Mouse (Mus musculus) thymus, adult 2 months (tissue): Measurements from ENCODE around the gene Gse1. TPM values are rescaled to one million over a fixed set of nuclear protein-coding genes. Genes with fewer than 3 reads are reported as not detected.

Experiments used
- DNase-seq: peaks from one replicate; pipeline ENCODE4 v3.0.0; 2021
- H3K27ac ChIP-seq: fragments of 200-500 bp; 2 replicates; pipeline ENCODE4 v1.5.1; 2012; ENCODE audit warnings: low read length, control low read depth; ENCODE audit not compliant: control insufficient read depth, insufficient read depth
- H3K27me3 ChIP-seq: fragments of 200-500 bp; 2 replicates; pipeline ENCODE4 v1.6.1; 2012; ENCODE audit warnings: mild to moderate bottlenecking, low read length, moderate library complexity, mixed read lengths; ENCODE audit not compliant: control insufficient read depth, insufficient read depth
- H3K36me3 ChIP-seq: fragments of 200-500 bp; 2 replicates; pipeline ENCODE4 v1.6.1; 2012; ENCODE audit warnings: mild to moderate bottlenecking, low read length, moderate library complexity; ENCODE audit not compliant: control insufficient read depth, insufficient read depth
- H3K4me1 ChIP-seq: fragments of 200-500 bp; replicated peaks from 2 replicates; pipeline ENCODE4 v1.6.1; 2012; ENCODE audit warnings: low read length; ENCODE audit not compliant: control insufficient read depth, insufficient read depth
- H3K4me3 ChIP-seq: fragments of 200-500 bp; 2 replicates; pipeline ENCODE4 v1.5.1; 2012; ENCODE audit warnings: mild to moderate bottlenecking, low read length, control low read depth, moderate library complexity; ENCODE audit not compliant: control insufficient read depth, insufficient read depth
- CTCF ChIP-seq: fragments of 200-500 bp; IDR thresholded peaks from 2 replicates; pipeline ENCODE4 v1.5.1; 2012; ENCODE audit warnings: mild to moderate bottlenecking, control low read depth, low read length, moderate library complexity, borderline replicate concordance; ENCODE audit not compliant: control insufficient read depth, poor library complexity, insufficient read depth; ENCODE audit errors: extremely low read depth
- POLR2A ChIP-seq: fragments of 200-500 bp; IDR thresholded peaks from 2 replicates; pipeline ENCODE4 v1.6.1; 2012; ENCODE audit warnings: mild to moderate bottlenecking, low read length, control low read depth, moderate library complexity; ENCODE audit not compliant: control insufficient read depth, poor library complexity, insufficient read depth; ENCODE audit errors: extremely low read depth
- WGBS: fragments of 180-500 bp; shearing (Covaris S2); methylation state at CpG from one replicate; pipeline ENCODE4 v1.1.7; 2018; 5-methylcytosine and 5-hydroxymethylcytosine counted together
- polyA plus RNA-seq: library from polyadenylated mRNA; depleted of rRNA; stranded (reverse); fragments of >200 nt; gene quantifications from 2 replicates; pipeline ENCODE4 v1.2.3, GENCODE M21; 2012

The Gse1 gene
- polyA plus RNA-seq, 1 experiment = 202 TPM

DNA sequence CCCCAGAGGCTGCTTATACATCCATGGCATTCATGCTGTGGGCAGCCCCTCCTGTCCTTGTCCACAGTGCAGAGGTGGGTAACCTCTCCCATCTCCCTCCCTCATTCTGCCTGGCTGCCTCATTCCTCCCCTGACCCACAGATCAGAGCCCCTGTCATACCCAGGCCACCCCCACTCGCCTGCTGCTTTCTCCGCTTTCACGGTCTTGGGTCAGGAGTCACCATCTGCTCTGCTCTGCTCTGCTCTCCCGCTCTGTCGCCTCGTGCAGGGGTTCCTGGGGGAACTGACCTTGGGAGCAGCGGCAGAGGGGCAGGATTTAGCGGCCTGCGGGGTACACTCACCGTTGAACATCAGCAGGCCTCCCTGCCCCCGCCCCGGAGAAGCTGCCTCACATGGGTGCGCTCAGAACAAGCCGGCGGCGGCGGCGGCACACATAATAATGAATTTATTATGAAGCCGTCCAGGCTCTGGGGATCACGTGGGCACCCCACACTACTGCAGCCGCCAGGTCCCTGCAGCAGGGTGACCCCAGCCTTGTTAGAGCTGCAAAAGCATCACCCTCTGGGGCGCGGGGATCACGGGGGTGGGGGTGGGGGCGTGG is 321.2 kb downstream of the Gse1 start:
- Histone ChIP-seq H3K36me3 (peaks cover 6% of the 10 kb centered on the region; the same call in 1 of the 2 replicates), H3K27ac (no peak overlapping the region), H3K27me3 (no peaks in the 10 kb centered on the region), H3K4me1 (peaks cover 81% of the 10 kb centered on the region), H3K4me3 (no peak overlapping the region)
- WGBS = 90% methylated on average over 25 of the region's 25 CpGs
- TF ChIP-seq CTCF (no peak), POLR2A (no peak)
- no peak for DNase-seq

DNA sequence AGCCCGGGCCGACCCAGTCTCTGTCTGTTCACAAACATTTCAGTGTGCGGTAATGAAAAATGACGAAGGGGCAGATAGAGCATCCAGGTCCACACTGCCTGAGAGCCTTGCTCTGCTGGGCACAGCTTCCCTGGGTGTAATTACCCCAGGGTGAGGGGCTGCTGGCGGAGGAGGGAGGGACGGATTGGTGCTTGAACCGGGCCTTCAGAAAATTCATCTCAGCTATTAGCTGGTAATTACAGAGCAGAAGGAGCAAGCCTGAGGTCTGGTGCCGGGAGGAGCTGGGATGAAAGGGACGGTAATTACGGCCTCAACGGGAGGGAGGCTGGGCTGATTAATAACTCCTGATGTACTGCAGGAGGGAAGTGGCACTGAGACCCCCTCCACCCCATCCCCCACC is 321.7 kb downstream of the Gse1 start:
- TF ChIP-seq POLR2A = no peak
- TF ChIP-seq CTCF = no peak
- Histone ChIP-seq H3K27ac (no peak overlapping the region), H3K27me3 (no peaks in the 10 kb centered on the region), H3K36me3 (peaks cover 11% of the 10 kb centered on the region; the same call in 1 of the 2 replicates), H3K4me1 (peaks cover 78% of the 10 kb centered on the region), H3K4me3 (no peak overlapping the region)
- DNase-seq = no peak
- WGBS = 90% methylated on average over 11 of the region's 11 CpGs

DNA sequence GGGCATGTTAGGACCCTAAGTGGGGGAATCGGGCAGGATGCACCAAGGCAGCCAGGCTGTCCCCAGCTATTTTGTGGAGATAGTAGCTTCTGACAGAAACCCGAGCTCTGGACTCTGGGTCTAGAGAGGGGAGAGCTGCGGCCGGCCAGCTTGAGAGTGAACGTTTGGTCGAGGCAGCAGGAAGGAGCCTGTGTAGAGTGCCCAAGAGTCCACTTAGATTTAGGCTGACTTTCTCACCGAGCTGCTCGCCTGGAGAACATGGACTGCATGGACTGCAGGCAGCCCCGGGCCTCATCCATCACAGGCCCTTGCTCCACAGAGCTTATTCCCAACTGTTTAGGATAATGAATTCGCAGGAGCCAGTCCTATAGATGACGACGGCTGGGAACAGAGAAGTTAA is 322.2 kb downstream of the Gse1 start:
- TF ChIP-seq POLR2A = no peak
- TF ChIP-seq CTCF = no peak
- peaks cover 11% of the 10 kb centered on the region; the same call in 1 of the 2 replicates for H3K36me3 ChIP-seq
- H3K27me3 ChIP-seq = no peaks in the 10 kb centered on the region
- no peak overlapping the region for H3K4me3 ChIP-seq
- H3K4me1 ChIP-seq = peaks cover 77% of the 10 kb centered on the region
- DNase-seq = no peak
- 89% methylated on average over 12 of the region's 12 CpGs for WGBS
- H3K27ac ChIP-seq = no peak overlapping the region

DNA sequence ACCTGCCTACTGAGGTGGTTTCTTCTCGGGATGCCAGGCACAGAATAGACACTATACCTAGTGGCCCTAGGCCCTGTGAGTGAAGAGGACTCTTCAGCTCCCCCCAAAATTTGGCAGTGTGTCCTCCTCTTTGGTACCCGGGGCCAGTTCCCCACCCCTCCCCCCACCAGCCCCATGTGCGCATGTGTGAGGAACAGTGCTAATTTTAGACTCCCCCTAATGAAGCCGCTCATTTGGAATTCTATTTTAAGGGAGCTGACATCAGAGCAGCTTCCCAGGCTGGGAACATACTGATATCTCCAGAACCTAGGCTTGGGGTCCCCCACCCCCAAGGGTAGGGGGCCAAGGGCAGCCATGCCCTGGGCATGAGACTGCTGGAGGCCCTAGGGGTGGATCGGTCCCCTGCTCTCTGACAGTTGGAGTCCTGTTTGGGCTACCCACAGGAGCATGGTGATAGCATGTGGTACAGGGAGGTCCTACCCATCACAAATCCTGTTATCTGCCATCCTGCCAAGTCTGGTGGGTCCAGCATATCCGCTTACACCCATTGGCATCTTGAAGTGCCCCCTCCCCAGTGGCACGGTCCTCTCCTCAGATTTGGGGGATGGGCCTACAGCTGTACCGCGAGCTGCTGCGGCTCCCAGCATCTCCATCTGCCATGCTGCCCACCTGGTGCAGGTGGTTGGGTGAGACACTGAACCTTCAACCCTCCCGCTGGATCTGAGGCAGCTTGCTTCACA is 322.9 kb downstream of the Gse1 start:
- Histone ChIP-seq H3K27ac (no peak overlapping the region), H3K4me3 (no peak overlapping the region), H3K36me3 (peaks cover 14% of the 10 kb centered on the region), H3K27me3 (no peaks in the 10 kb centered on the region), H3K4me1 (peaks cover 77% of the 10 kb centered on the region)
- 82% methylated on average over 11 of the region's 11 CpGs for WGBS
- DNase-seq = no peak
- TF ChIP-seq POLR2A (no peak), CTCF (no peak)

DNA sequence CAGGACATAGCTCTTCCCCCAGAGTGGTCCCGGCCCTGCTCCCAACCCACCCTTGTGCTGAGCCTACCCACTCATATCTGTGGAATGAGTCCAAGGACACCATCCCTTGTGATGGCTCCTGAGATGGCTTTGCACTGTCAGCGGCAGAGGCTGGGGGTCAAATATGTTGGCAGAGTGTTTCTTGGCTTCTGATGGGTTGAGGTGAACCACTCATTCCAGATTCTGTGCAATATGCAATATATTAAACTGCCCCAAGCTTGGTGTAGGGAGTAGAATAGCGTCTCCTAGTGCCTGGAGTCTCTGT is 323.4 kb downstream of the Gse1 start:
- Histone ChIP-seq H3K4me1 (peaks cover 77% of the 10 kb centered on the region), H3K36me3 (peaks cover 19% of the 10 kb centered on the region), H3K27ac (no peak overlapping the region), H3K4me3 (no peak overlapping the region), H3K27me3 (no peaks in the 10 kb centered on the region)
- WGBS = 98% methylated on average over 3 of the region's 3 CpGs
- TF ChIP-seq POLR2A = no peak
- TF ChIP-seq CTCF = no peak
- no peak for DNase-seq

DNA sequence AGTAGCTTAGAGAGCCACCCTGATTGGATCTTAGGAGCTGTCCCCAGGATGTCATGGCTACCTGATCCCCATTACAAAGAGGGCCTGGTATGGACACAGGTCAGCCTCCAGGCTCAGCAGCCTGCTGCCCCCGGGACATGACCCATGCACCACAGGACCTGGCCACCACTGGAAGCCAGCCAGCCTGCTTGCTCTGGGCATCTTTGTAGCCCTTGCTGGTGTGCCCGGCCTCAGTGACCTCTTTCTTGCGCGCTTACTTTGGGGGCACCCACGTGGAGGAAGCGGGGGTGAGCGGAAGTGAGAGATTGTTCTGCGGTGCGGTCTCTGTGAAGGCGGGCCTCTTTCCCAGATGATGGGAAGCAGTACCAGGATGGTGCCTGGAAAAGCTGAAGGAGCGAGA is 324.3 kb downstream of the Gse1 start:
- 89% methylated on average over 11 of the region's 11 CpGs for WGBS
- no peak overlapping the region for H3K27ac ChIP-seq

More for the DNA sequence above, 324.3 kb downstream of the Gse1 start:
- TF ChIP-seq CTCF (no peak), POLR2A (no peak)
- H3K27me3 ChIP-seq = no peaks in the 10 kb centered on the region
- H3K4me1 ChIP-seq = peaks cover 77% of the 10 kb centered on the region
- DNase-seq = no peak
- no peak overlapping the region for H3K4me3 ChIP-seq
- peaks cover 19% of the 10 kb centered on the region for H3K36me3 ChIP-seq
